Mouse (Mus musculus) stomach, embryonic 16.5 days (tissue): Measurements from ENCODE around the gene Clec2d. TPM values are rescaled to one million over a fixed set of nuclear protein-coding genes. Genes with fewer than 3 reads are reported as not detected.

ENCODE experiments used
- ATAC-seq: fragments of 200-750 bp; cut with Nextera tagmentation; 2 replicates; pipeline ENCODE4 v1.8.0; 2017; ENCODE audit warnings: moderate number of reproducible peaks, moderate TSS enrichment; ENCODE audit not compliant: insufficient read depth, low FRiP score
- H3K27ac ChIP-seq: fragments of 300-500 bp; sonication (generic); 2 replicates; pipeline ENCODE4 v1.5.1; 2014; ENCODE audit warnings: low read length
- H3K27me3 ChIP-seq: fragments of 300-500 bp; sonication (generic); 2 replicates; pipeline ENCODE4 v1.6.1; 2014; ENCODE audit warnings: low read length, control low read depth, mixed read lengths; ENCODE audit not compliant: control insufficient read depth, insufficient read depth
- H3K36me3 ChIP-seq: fragments of 300-500 bp; sonication (generic); 2 replicates; pipeline ENCODE4 v1.6.1; 2014; ENCODE audit warnings: low read length; ENCODE audit not compliant: control insufficient read depth, insufficient read depth
- H3K4me1 ChIP-seq: fragments of 300-500 bp; sonication (generic); 2 replicates; pipeline ENCODE4 v1.6.1; 2014; ENCODE audit warnings: low read length, control low read depth, mixed read lengths; ENCODE audit not compliant: control insufficient read depth, insufficient read depth
- H3K4me2 ChIP-seq: fragments of 300-500 bp; sonication (generic); 2 replicates; pipeline ENCODE4 v1.6.1; 2014; ENCODE audit warnings: low read depth, low read length, mixed read lengths
- H3K4me3 ChIP-seq: fragments of 300-500 bp; sonication (generic); replicated peaks from 2 replicates; pipeline ENCODE4 v1.5.1; 2014; ENCODE audit warnings: mild to moderate bottlenecking, low read length
- H3K9ac ChIP-seq: fragments of 300-500 bp; sonication (generic); 2 replicates; pipeline ENCODE4 v1.6.1; 2014; ENCODE audit warnings: low read length
- H3K9me3 ChIP-seq: fragments of 300-500 bp; sonication (generic); replicated peaks from 2 replicates; pipeline ENCODE4 v1.6.1; 2016; ENCODE audit warnings: low read length, control low read depth; ENCODE audit not compliant: control insufficient read depth
- WGBS: fragments of 180-500 bp; shearing (Covaris S2); extraction: QIAGEN DNeasy Blood & Tissue Kit; methylation state at CpG from one replicate; pipeline ENCODE4 v1.1.7; 2014; 5-methylcytosine and 5-hydroxymethylcytosine counted together
- microRNA-seq: library from miRNA; unstranded; fragments of <30 nt; microRNA quantifications from one replicate; pipeline ENCODE4, GENCODE M21; 2016
- polyA plus RNA-seq: library from polyadenylated mRNA; unstranded; fragments of >200 nt; fragmentation: Nextera tagmentation; extraction: Ambion mirVana; gene quantifications from 2 replicates; pipeline ENCODE4 v1.2.1, GENCODE M21; 2015

Clec2d gene
- polyA plus RNA-seq, 1 experiment from 2014 or later, result 0.72 TPM

GRCm38 (mm10) chr6:129235855-129236461, 55.5 kb downstream of the Clec2d start:
- ATAC-seq, result no peak
- peak overlapping the region; percentile 2; the same call in 1 of the 2 replicates for H3K4me2 ChIP-seq
- WGBS, result 73% methylated on average over 5 of the region's 5 CpGs

More at GRCm38 (mm10) chr6:129235855-129236461, 55.5 kb downstream of the Clec2d start:
- H3K4me3 ChIP-seq, result no peak overlapping the region
- peak overlapping the region; percentile 62 for H3K27ac ChIP-seq
- no peaks in the 10 kb centered on the region for H3K36me3 ChIP-seq
- no peaks in the 10 kb centered on the region for H3K27me3 ChIP-seq
- no peaks in the 10 kb centered on the region for H3K9me3 ChIP-seq
- no peak overlapping the region for H3K9ac ChIP-seq
- peaks cover 7% of the 10 kb centered on the region; the same call in 1 of the 2 replicates for H3K4me1 ChIP-seq

Small RNA genes lying within 50 kb of the gene (microRNA-seq; reads per million reads assigned to microRNA genes)
- not detected for gene Gm27514

Other genes with a start within 250 kb of the Clec2d start
- gene Clec2g, start 246.2 kb upstream of the Clec2d start, polyA plus RNA-seq, result 0.92 and 2.0 TPM in 2 replicates
- gene Klrb1f, start 134.7 kb upstream of the Clec2d start, polyA plus RNA-seq, result 0.27 and 0.48 TPM in 2 replicates
- 2.0 and 2.4 TPM in 2 replicates for gene Clec2e, start 79.7 kb upstream of the Clec2d start, polyA plus RNA-seq
- gene Cd69, start 94.8 kb downstream of the Clec2d start, polyA plus RNA-seq, result 0.20 and 0.48 TPM in 2 replicates
- gene 4922502D21Rik, start 151.2 kb downstream of the Clec2d start, polyA plus RNA-seq, result not detected in 2 replicates
- gene Clec12a, start 162.1 kb downstream of the Clec2d start, polyA plus RNA-seq, result 1.2 and 2.0 TPM in 2 replicates
- gene Clec12b, start 205.3 kb downstream of the Clec2d start, polyA plus RNA-seq, result not detected in 2 replicates
- 1.7 and 1.8 TPM in 2 replicates for gene Clec1b, start 216.7 kb downstream of the Clec2d start, polyA plus RNA-seq
- gene Clec9a, start 228.2 kb downstream of the Clec2d start, polyA plus RNA-seq, result 0.34 and 0.43 TPM in 2 replicates